Mouse (Mus musculus) hematopoietic stem cell, adult 5-6 weeks (primary cell): Measurements from ENCODE around the gene Klhl12. TPM values are rescaled to one million over a fixed set of nuclear protein-coding genes. Genes with fewer than 3 reads are reported as not detected.
A peak's percentile ranks its signal among the peaks of the same experiment; 100 is the strongest.
"Not testable (repeated sequence)": the region's sequence is repeated elsewhere in the genome, so short reads cannot be mapped to it uniquely, and the experiment has no call there.

Source experiments
- ATAC-seq, 2 experiments: fragments of 125-278 bp in 1 of 2; replicated peaks in 1 of 2; 2 replicates each; pipeline ENCODE4 v1.8.0; 2016 to 2017; ENCODE audit warnings: inconsistent platforms in 2 of 2, mild to moderate bottlenecking in 2 of 2, moderate number of reproducible peaks in 2 of 2, low read depth in 1 of 2, moderate TSS enrichment in 1 of 2; ENCODE audit not compliant: low FRiP score in 2 of 2, poor library complexity in 2 of 2, severe bottlenecking in 2 of 2, insufficient read depth in 1 of 2, low TSS enrichment in 1 of 2
- total RNA-seq: library from RNA; stranded (forward); fragments of 172-1452, 232-1000 nt; gene quantifications from 2 replicates; pipeline ENCODE4 v1.2.3, GENCODE M21; 2017

Gene Klhl12
- total RNA-seq, 1 experiment from 2014 or later: 29.2 TPM

GRCm38 (mm10) chr1:134441737-134442136 is 13.6 kb upstream of the Klhl12 start:
- not testable (repeated sequence) for ATAC-seq

- no peak for ATAC-seq
Measured at GRCm38 (mm10) chr1:134442394-134442793, 12.9 kb upstream of the Klhl12 start.

GRCm38 (mm10) chr1:134443288-134443687 is 12.0 kb upstream of the Klhl12 start:
- not testable (repeated sequence) for ATAC-seq

GRCm38 (mm10) chr1:134445418-134445817 is 9.9 kb upstream of the Klhl12 start:
- no peak for ATAC-seq

GRCm38 (mm10) chr1:134448537-134448936 is 6.8 kb upstream of the Klhl12 start:
- ATAC-seq: not testable (repeated sequence)

GRCm38 (mm10) chr1:134450201-134450600 is 5.1 kb upstream of the Klhl12 start:
- ATAC-seq: no peak

- peak; percentile 48 to 56; a peak in 2 of 4 replicates for ATAC-seq
Measured at GRCm38 (mm10) chr1:134450986-134451385, 4.3 kb upstream of the Klhl12 start.

- ATAC-seq: no peak
Measured at GRCm38 (mm10) chr1:134456060-134456459, 729 bp downstream of the Klhl12 start.

GRCm38 (mm10) chr1:134458139-134458727 is 2.9 kb downstream of the Klhl12 start:
- no peak for ATAC-seq

GRCm38 (mm10) chr1:134460294-134461284 is 5.3 kb downstream of the Klhl12 start:
- ATAC-seq: no peak; a peak in 1 of 4 replicates

GRCm38 (mm10) chr1:134484623-134485022 is 29.3 kb downstream of the Klhl12 start:
- ATAC-seq: no peak

GRCm38 (mm10) chr1:134490903-134491801 is 35.8 kb downstream of the Klhl12 start:
- no peak for ATAC-seq

- no peak for ATAC-seq
Measured at GRCm38 (mm10) chr1:134492276-134492675, 36.9 kb downstream of the Klhl12 start.

- no peak for ATAC-seq
Measured at GRCm38 (mm10) chr1:134493496-134493895, 38.2 kb downstream of the Klhl12 start.

- ATAC-seq: peak in 1 of 2 experiments; percentile 20; a peak in 1 of 4 replicates
Measured at GRCm38 (mm10) chr1:134493956-134494355, 38.6 kb downstream of the Klhl12 start.

GRCm38 (mm10) chr1:134494428-134495215 is 39.3 kb downstream of the Klhl12 start, which contains the start of gene Rabif:
Gene Rabif, plus strand, starts transcription at chr1:134494648.
- peak; percentile 98 for ATAC-seq

- no peak for ATAC-seq
Measured at GRCm38 (mm10) chr1:134495216-134495539, 39.8 kb downstream of the Klhl12 start.
